Mouse (Mus musculus) CH12.LX (cell line): ENCODE data around the gene Itga6.

ENCODE experiments used
- POLR2A ChIP-seq: IDR thresholded peaks from 2 replicates; pipeline ENCODE4 v1.6.1; 2011; ENCODE audit warnings: low read depth, mild to moderate bottlenecking, improper control_type of control experiment, low read length
- ZNF384 ChIP-seq: IDR thresholded peaks from 2 replicates; pipeline ENCODE4 v1.6.1; 2012; ENCODE audit warnings: low read depth, low read length, improper control_type of control experiment, inconsistent platforms

GRCm38 (mm10) chr2:71773714-71774113 is 28.3 kb downstream of the Itga6 start:
- TF ChIP-seq POLR2A (no peak), ZNF384 (no peak)
